Comparison of ENCODE assay signal across 23 mouse cellular contexts in the genomic region with DNA sequence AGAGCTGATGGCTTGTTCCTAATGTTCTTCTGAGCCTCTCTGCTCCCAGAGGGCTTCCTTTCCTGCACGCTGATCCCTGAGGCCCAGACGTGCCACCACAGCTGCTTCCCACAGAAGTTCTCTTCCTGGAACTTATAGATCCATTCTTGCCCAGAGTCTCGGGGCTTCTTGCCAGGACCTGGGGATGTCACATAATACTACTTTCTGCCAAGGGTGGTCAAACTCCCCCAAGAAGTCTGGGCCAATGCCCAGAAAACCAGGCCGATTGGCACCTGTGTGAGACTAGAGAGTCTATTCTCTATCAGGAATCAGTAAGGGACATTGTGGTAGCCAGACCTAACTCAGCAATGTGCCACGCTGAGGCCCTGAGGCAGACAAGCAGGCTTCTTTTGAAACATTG. TPM values are rescaled to one million over a fixed set of nuclear protein-coding genes. Genes with fewer than 3 reads are reported as not detected.
"Had no signal": no experiment of that assay in that cellular context is flagged by ENCODE, and none has a peak within 500 bp of the region (broad histone marks: within the 10 kb centered on the region; RNA-seq: fewer than 3 reads in every experiment).

No protein-coding gene starts in this region.

- DNase-seq: kidney, adult 18-20 months; kidney, adult 9 months; kidney, postnatal 25 days; layer of hippocampus, adult 9-11 months; liver, postnatal 0 days; lung, embryonic 14.5 days; right cerebral cortex, postnatal 4 days; thymus, adult 18-20 months; thymus, postnatal 36 days had no signal

- H3K4me2 ChIP-seq: limb, embryonic 12.5 days; limb, embryonic 15.5 days; liver, embryonic 11.5 days; lung, embryonic 14.5 days; midbrain, embryonic 12.5 days; midbrain, embryonic 15.5 days; neural tube, embryonic 12.5 days; neural tube, embryonic 15.5 days had no signal

- H3K27ac ChIP-seq: layer of hippocampus, adult 2 months; limb, embryonic 12.5 days; limb, embryonic 15.5 days; liver, embryonic 14.5 days; macrophage; midbrain, embryonic 12.5 days; midbrain, embryonic 15.5 days; neural tube, embryonic 12.5 days; neural tube, embryonic 15.5 days; stomach, postnatal 0 days had no signal

- H3K36me3 ChIP-seq: limb, embryonic 12.5 days; limb, embryonic 15.5 days; midbrain, embryonic 12.5 days; midbrain, embryonic 15.5 days; neural tube, embryonic 12.5 days; neural tube, embryonic 15.5 days had no signal

- H3K9me3 ChIP-seq: limb, embryonic 12.5 days; limb, embryonic 15.5 days; midbrain, embryonic 12.5 days; midbrain, embryonic 15.5 days; neural tube, embryonic 12.5 days; neural tube, embryonic 15.5 days had no signal

- H3K4me3 ChIP-seq: layer of hippocampus, adult 2 months; limb, embryonic 12.5 days; limb, embryonic 15.5 days; midbrain, embryonic 12.5 days; midbrain, embryonic 15.5 days; neural tube, embryonic 12.5 days; neural tube, embryonic 15.5 days had no signal

- H3K27me3 ChIP-seq: limb, embryonic 12.5 days; limb, embryonic 15.5 days; midbrain, embryonic 12.5 days; midbrain, embryonic 15.5 days; neural tube, embryonic 12.5 days; neural tube, embryonic 15.5 days had no signal

- ATAC-seq: liver, postnatal 0 days; lung, postnatal 0 days; midbrain, embryonic 15.5 days had no signal

- H3K9ac ChIP-seq: limb, embryonic 12.5 days; limb, embryonic 15.5 days; liver, embryonic 14.5 days; liver, postnatal 0 days; lung, embryonic 14.5 days; midbrain, embryonic 12.5 days; midbrain, embryonic 15.5 days; neural tube, embryonic 12.5 days; neural tube, embryonic 15.5 days had no signal

- H3K4me1 ChIP-seq: limb, embryonic 12.5 days; limb, embryonic 15.5 days; midbrain, embryonic 12.5 days; midbrain, embryonic 15.5 days; neural tube, embryonic 12.5 days; neural tube, embryonic 15.5 days had no signal

RNA-seq across cellular contexts. Expression of gene Plek2, which starts 20.5 kb away (rescaled TPM):
- total RNA-seq: left cerebral cortex, postnatal 36 days; megakaryocyte, adult 5-6 weeks had no signal
- polyA plus RNA-seq: macrophage had no signal
